Mouse (Mus musculus) hindbrain, embryonic 11.5 days (tissue): ENCODE measurements around the gene Six3. TPM values are rescaled to one million over a fixed set of nuclear protein-coding genes. Genes with fewer than 3 reads are reported as not detected.

Experiments
- ATAC-seq: fragments of 200-750 bp; cut with Nextera tagmentation; 2 replicates; pipeline ENCODE4 v1.8.0; 2017; ENCODE audit warnings: mild to moderate bottlenecking, moderate TSS enrichment, moderate library complexity; ENCODE audit not compliant: low FRiP score
- DNase-seq: peaks from one replicate; pipeline ENCODE4 v3.0.0-alpha.2; 2015; ENCODE audit warnings: low spot score
- H3K27ac ChIP-seq: fragments of 300-500 bp; sonication (generic); 2 replicates; pipeline ENCODE4 v1.5.1; 2014; ENCODE audit warnings: mild to moderate bottlenecking, low read depth, low read length
- H3K27me3 ChIP-seq: fragments of 300-500 bp; sonication (generic); 2 replicates; pipeline ENCODE4 v1.6.1; 2014; ENCODE audit warnings: mild to moderate bottlenecking, low read length, moderate library complexity, mixed read lengths; ENCODE audit not compliant: control insufficient read depth, insufficient read depth
- H3K36me3 ChIP-seq: fragments of 300-500 bp; sonication (generic); 2 replicates; pipeline ENCODE4 v1.6.1; 2014; ENCODE audit warnings: mild to moderate bottlenecking, low read length, moderate library complexity, mixed read lengths; ENCODE audit not compliant: control insufficient read depth, insufficient read depth
- H3K4me1 ChIP-seq: fragments of 300-500 bp; sonication (generic); replicated peaks from 2 replicates; pipeline ENCODE4 v1.6.1; 2014; ENCODE audit warnings: low read length, mixed read lengths; ENCODE audit not compliant: control insufficient read depth, insufficient read depth
- H3K4me2 ChIP-seq: fragments of 300-500 bp; sonication (generic); replicated peaks from 2 replicates; pipeline ENCODE4 v1.6.1; 2014; ENCODE audit warnings: mild to moderate bottlenecking, low read depth, low read length
- H3K4me3 ChIP-seq: fragments of 300-500 bp; sonication (generic); 2 replicates; pipeline ENCODE4 v1.5.1; 2014; ENCODE audit warnings: low read depth, low read length
- H3K9ac ChIP-seq: fragments of 300-500 bp; sonication (generic); 2 replicates; pipeline ENCODE4 v1.6.1; 2014; ENCODE audit warnings: low read depth, low read length
- H3K9me3 ChIP-seq: fragments of 300-500 bp; sonication (generic); 2 replicates; pipeline ENCODE4 v1.6.1; 2016; ENCODE audit warnings: low read length; ENCODE audit not compliant: control insufficient read depth
- WGBS: fragments of 180-500 bp; shearing (Covaris S2); extraction: QIAGEN DNeasy Blood & Tissue Kit; methylation state at CpG from one replicate; pipeline ENCODE4 v1.1.7; 2014; 5-methylcytosine and 5-hydroxymethylcytosine counted together
- polyA plus RNA-seq: library from polyadenylated mRNA; unstranded; fragments of >200 nt; fragmentation: Nextera tagmentation; extraction: Ambion mirVana; gene quantifications from 2 replicates; pipeline ENCODE4 v1.2.1, GENCODE M21; 2014

Six3 gene
- polyA plus RNA-seq, 1 experiment from 2014 or later = 0.09 TPM

DNA sequence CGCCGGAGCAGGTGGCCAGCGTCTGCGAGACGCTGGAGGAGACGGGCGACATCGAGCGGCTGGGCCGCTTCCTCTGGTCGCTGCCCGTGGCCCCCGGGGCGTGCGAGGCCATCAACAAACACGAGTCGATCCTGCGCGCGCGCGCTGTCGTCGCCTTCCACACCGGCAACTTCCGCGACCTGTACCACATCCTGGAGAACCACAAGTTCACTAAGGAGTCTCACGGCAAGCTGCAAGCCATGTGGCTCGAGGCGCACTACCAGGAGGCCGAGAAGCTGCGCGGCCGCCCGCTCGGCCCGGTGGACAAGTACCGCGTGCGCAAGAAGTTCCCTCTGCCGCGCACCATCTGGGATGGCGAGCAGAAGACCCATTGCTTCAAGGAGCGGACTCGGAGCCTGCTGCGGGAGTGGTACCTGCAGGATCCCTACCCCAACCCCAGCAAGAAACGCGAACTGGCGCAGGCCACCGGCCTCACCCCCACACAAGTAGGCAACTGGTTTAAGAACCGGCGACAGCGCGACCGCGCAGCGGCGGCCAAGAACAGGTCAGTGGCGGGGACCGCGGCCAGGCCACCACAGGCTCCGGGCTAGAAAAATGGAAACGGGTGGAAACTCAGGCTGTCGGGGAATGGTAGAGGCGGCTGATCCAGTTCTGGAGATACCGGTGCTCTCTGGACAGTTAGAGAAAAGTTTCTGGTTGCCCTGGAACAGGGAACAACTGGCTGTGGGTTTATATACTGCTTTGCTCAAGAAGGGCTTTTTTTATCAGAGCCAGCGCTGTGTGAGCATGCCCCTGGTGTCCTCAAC is 8.3 kb downstream of the Six3 start:
- Histone ChIP-seq H3K27ac (no peak overlapping the region), H3K36me3 (no peaks in the 10 kb centered on the region), H3K9me3 (no peaks in the 10 kb centered on the region), H3K4me3 (no peak overlapping the region), H3K27me3 (peaks cover 89% of the 10 kb centered on the region), H3K4me2 (peak overlapping the region; percentile 29), H3K4me1 (peaks cover 4% of the 10 kb centered on the region; the same call in 1 of the 2 replicates), H3K9ac (no peak overlapping the region)
- DNase-seq = peak; percentile 73
- no peak for ATAC-seq
- under 1% methylated on average over 67 of the region's 67 CpGs for WGBS

DNA sequence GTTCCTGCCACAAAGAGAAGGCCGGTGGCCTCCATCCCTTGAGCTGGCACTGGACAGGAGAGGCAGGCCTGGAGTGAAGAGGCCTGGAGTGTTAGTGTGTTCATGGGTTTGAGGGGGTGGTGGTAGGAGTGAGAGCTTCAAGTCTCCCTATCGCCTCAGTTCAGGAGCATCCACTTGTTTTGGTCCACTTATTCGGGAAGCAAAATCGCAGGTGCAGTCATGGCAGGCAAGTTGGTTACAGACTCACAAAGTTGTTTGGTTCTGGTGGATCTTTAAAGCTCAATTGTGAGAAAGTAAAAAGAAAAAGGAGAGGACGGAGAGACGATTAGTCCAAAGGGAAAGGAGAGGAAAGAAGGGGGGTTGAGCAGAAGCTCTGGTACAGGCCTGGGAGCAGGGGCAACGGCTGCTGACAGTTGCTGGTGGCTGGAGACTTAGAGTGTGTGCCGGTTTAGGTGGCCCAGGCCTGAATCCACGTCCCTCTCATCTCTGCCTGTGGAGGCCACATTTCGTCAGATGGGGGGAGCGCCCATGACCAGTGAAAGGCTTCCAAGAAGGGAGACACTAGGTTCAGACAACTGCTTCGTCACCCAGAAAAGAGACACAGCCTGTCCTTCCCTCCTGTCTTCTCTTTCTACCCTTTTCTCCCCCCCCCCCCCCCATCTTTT is 9.2 kb downstream of the Six3 start:
- Histone ChIP-seq H3K4me3 (no peak overlapping the region), H3K27me3 (peaks cover 89% of the 10 kb centered on the region), H3K4me1 (peaks cover 4% of the 10 kb centered on the region; the same call in 1 of the 2 replicates), H3K36me3 (no peaks in the 10 kb centered on the region), H3K27ac (no peak overlapping the region), H3K4me2 (no peak overlapping the region), H3K9ac (no peak overlapping the region), H3K9me3 (no peaks in the 10 kb centered on the region)
- WGBS = 2% methylated on average over 12 of the region's 12 CpGs
- ATAC-seq (no peak), DNase-seq (peak; percentile 62)

DNA sequence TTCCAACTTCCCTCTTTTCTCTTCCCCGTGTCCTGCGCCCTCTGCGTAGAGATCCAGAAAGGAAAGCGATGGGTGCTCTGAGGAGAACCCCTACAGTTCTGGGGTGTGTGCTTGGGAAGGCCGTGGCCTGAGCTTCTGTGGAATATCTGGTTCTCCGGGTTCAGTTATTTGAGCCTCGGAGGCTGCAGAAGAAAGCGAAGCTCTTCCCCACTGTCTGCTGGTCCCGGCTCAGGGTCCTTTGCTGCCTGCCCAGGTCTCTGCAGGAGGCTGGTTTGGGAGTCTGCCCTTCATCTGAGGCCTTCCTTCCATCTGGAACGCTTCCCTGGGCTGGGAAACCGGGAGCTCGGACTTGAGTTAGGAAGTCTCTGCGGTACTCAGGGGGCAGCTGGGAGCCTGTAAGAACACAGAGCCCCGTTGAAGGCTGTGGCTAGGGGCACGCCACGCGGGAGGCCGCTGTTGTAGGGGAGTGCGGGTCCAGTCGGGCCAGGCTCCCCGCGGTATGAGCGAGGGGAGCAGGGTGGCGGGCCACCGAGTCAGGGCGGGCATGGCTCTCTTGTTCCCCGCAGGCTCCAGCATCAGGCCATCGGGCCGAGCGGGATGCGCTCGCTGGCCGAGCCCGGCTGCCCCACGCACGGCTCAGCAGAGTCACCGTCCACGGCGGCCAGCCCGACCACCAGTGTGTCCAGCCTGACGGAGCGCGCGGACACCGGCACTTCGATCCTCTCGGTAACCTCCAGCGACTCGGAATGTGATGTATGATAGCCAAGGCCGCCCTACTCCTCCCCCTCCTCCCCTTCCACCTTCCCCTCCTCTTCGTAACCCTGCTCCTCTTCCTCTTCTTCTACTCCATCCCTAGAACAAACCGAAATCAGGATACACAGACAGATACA is 10.0 kb downstream of the Six3 start:
- H3K27ac ChIP-seq = no peak overlapping the region

GRCm38 (mm10) chr17:85624051-85624420 is 10.6 kb downstream of the Six3 start:
- H3K9ac ChIP-seq = no peak overlapping the region
- no peaks in the 10 kb centered on the region for H3K9me3 ChIP-seq
- no peaks in the 10 kb centered on the region for H3K36me3 ChIP-seq
- peak; percentile 54 for DNase-seq
- WGBS = under 1% methylated on average over 13 of the region's 13 CpGs
- no peak overlapping the region for H3K27ac ChIP-seq
- peaks cover 90% of the 10 kb centered on the region for H3K27me3 ChIP-seq
- no peak for ATAC-seq
- H3K4me2 ChIP-seq = no peak overlapping the region
- H3K4me3 ChIP-seq = no peak overlapping the region
- H3K4me1 ChIP-seq = peaks cover 4% of the 10 kb centered on the region; the same call in 1 of the 2 replicates

More for the DNA sequence above, 10.0 kb downstream of the Six3 start:
- Histone ChIP-seq H3K9ac (no peak overlapping the region), H3K4me1 (peaks cover 4% of the 10 kb centered on the region; the same call in 1 of the 2 replicates), H3K4me3 (no peak overlapping the region), H3K36me3 (no peaks in the 10 kb centered on the region), H3K9me3 (no peaks in the 10 kb centered on the region), H3K4me2 (no peak overlapping the region), H3K27me3 (peaks cover 89% of the 10 kb centered on the region)
- no peak for ATAC-seq
- WGBS = 1% methylated on average over 51 of the region's 52 CpGs
- DNase-seq = peak; percentile 64

GRCm38 (mm10) chr17:85624981-85625940 is 11.9 kb downstream of the Six3 start:
- ATAC-seq (no peak), DNase-seq (peak; percentile 64)
- Histone ChIP-seq H3K36me3 (no peaks in the 10 kb centered on the region), H3K4me3 (no peak overlapping the region), H3K27me3 (peaks cover 87% of the 10 kb centered on the region), H3K9me3 (no peaks in the 10 kb centered on the region), H3K4me2 (no peak overlapping the region), H3K4me1 (peaks cover 4% of the 10 kb centered on the region; the same call in 1 of the 2 replicates), H3K27ac (no peak overlapping the region), H3K9ac (no peak overlapping the region)
- under 1% methylated on average over 26 of the region's 26 CpGs for WGBS

DNA sequence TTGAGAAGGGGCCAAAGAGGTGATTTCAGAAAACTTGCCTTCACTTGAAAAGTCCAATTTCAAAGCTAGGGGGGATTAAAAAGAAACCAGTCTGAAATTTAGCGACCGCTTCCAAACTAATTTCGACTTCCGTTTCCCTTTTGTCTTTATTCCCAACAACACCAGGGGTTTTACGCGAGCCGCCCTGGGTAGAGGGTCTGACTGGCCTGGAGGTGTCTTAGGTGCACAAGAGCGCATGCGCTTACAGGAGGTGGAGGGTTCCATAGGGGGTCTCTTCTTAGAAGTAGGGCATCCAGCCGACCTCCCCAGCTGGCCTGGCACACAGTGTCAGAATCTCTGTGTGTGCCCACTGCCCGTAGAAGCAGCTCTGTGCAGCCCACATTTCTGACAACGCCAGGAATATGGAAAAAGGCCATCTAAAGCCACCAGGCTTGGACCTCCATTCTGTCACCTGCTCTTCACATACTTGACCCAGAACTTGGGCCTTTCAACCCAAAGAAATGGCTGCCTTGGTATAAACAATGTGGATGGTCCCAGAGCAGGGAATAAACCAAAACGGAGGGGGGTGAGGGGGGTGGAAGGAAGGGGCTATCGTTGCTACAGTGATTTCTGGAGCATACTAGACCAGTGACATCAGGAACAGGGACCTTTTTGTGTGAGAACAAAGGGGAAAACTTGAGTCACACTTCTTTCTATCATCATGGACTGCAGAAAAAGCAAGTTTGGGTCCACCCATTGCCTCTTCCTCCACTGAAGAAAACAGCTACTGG is 12.9 kb downstream of the Six3 start:
- Histone ChIP-seq H3K4me3 (no peak overlapping the region), H3K27me3 (peaks cover 85% of the 10 kb centered on the region), H3K4me1 (peaks cover 4% of the 10 kb centered on the region; the same call in 1 of the 2 replicates), H3K9me3 (no peaks in the 10 kb centered on the region), H3K27ac (no peak overlapping the region), H3K4me2 (no peak overlapping the region), H3K9ac (no peak overlapping the region), H3K36me3 (no peaks in the 10 kb centered on the region)
- ATAC-seq (no peak), DNase-seq (peak; percentile 49)
- 2% methylated on average over 14 of the region's 14 CpGs for WGBS

DNA sequence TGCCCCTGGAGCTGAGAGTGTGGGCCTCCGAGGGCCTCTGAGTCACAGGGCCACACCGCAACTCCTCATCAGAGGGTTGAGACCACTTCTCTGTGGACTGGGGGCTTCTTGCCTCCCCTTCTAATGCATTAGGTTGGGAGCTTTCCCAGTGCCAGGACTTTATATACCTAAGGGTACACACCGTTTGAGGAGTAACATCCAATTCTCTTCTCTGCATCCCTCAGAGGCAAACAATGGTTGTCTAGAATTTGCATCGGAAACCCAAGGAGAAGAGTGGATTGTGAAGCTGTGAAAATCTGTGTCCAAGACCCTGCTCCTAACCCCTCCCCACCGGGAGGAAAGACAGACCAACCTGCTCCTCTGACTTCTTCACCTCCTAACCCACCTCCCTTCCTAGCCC is 14.3 kb downstream of the Six3 start:
- 44% methylated on average over 5 of the region's 5 CpGs for WGBS
- Histone ChIP-seq H3K27me3 (peaks cover 84% of the 10 kb centered on the region), H3K27ac (no peak overlapping the region), H3K36me3 (no peaks in the 10 kb centered on the region), H3K9ac (no peak overlapping the region), H3K4me3 (no peak overlapping the region), H3K4me2 (no peak overlapping the region), H3K9me3 (no peaks in the 10 kb centered on the region), H3K4me1 (0 out of 2 replicates have a peak, but pooled peaks cover 2% of the 10 kb centered on the region)
- DNase-seq (no peak), ATAC-seq (no peak)
